Mouse (Mus musculus) gastrocnemius, adult 2 months (tissue): ENCODE data around the gene Abcc2. TPM values are rescaled to one million over a fixed set of nuclear protein-coding genes. Genes with fewer than 3 reads are reported as not detected.

Source experiments
- DNase-seq: peaks from one replicate; pipeline ENCODE4 v3.0.0; 2022
- H3K27ac ChIP-seq: fragments of 200-600 bp; 2 replicates; pipeline ENCODE4 v1.8.1; 2022; ENCODE audit warnings: mild to moderate bottlenecking
- H3K4me3 ChIP-seq: fragments of 200-600 bp; 2 replicates; pipeline ENCODE4 v1.8.1; 2022; ENCODE audit warnings: mild to moderate bottlenecking, moderate library complexity
- CTCF ChIP-seq: fragments of 200-600 bp; IDR thresholded peaks from 2 replicates; pipeline ENCODE4 v1.8.1; 2022; ENCODE audit warnings: antibody characterized with exemption, mild to moderate bottlenecking, moderate library complexity
- intact Hi-C: fragments of 180-260 bp; cut with DNase I; formaldehyde crosslinking; loops from one replicate; pipeline ENCODE4 v1.15.1; 2025
- total RNA-seq, 2 experiments: library from RNA; stranded (reverse); gene quantifications; 2 replicates each; pipeline ENCODE4 v1.2.3; 2021

Abcc2 gene
- total RNA-seq, 2 experiments from 2014 or later, result not detected

DNA sequence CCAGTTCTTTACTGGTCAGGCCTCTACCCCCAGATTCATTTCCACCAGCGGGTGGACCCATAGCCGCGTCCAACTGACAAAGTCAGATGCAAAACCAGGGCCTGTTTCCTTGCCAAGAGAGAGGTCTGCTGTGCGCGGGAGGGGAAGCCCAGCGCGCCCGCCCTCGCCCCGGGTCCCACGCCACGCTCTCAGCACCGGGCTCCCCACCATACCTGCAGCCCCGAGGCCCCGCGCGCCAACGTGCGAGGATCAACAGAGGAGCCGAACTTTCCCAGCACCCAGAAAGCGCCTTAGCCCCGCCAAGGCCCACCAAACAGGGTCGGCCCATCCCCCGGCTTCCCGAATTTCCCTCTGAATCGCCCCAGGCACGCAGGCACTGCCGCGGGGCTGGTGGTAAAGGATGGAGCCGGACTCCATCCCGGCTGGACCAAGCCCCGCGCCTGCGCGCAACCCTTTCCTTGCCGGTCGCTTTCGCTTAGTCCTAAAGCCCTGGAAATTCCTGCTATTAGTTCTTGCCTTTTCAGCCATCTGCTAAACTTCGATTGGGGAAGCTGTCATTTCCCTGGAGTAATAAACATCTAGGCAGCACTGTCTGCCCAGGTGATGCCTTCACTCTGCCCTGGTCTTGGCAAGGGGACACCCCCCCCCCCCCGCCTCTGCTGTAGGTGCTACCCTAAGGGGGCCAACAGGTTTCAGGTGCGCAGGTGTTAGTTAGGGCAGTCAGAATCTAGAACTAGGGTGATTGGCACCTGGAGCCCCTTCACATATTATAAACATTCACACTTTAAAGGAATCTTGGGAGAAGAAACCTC is 97.6 kb downstream of the Abcc2 start:
- peak; percentile 29; the same call in 1 of the 2 replicates for TF ChIP-seq CTCF
- H3K4me3 ChIP-seq, result peak overlapping the region; percentile 87
- intact Hi-C loops, result loop anchor here (1.0 to 2.0 kb wide), 2 partner anchors 13 to 60 kb away; no protein-coding TSS in a partner anchor
- DNase-seq, result peak; percentile 77
- peak overlapping the region; percentile 76 for H3K27ac ChIP-seq

- TF ChIP-seq CTCF, result no peak
- DNase-seq, result no peak
- H3K27ac ChIP-seq, result no peak overlapping the region
- peak overlapping the region; percentile 87 for H3K4me3 ChIP-seq
- intact Hi-C loops, result no loop called here
Observed at GRCm38 (mm10) chr19:43880420-43880819, 98.4 kb downstream of the Abcc2 start.

- no peak overlapping the region for H3K27ac ChIP-seq
- no peak overlapping the region for H3K4me3 ChIP-seq
- no peak for DNase-seq
- intact Hi-C loops, result no loop called here
- TF ChIP-seq CTCF, result peak; percentile 52
Observed at GRCm38 (mm10) chr19:43881615-43882014, 99.6 kb downstream of the Abcc2 start.

DNA sequence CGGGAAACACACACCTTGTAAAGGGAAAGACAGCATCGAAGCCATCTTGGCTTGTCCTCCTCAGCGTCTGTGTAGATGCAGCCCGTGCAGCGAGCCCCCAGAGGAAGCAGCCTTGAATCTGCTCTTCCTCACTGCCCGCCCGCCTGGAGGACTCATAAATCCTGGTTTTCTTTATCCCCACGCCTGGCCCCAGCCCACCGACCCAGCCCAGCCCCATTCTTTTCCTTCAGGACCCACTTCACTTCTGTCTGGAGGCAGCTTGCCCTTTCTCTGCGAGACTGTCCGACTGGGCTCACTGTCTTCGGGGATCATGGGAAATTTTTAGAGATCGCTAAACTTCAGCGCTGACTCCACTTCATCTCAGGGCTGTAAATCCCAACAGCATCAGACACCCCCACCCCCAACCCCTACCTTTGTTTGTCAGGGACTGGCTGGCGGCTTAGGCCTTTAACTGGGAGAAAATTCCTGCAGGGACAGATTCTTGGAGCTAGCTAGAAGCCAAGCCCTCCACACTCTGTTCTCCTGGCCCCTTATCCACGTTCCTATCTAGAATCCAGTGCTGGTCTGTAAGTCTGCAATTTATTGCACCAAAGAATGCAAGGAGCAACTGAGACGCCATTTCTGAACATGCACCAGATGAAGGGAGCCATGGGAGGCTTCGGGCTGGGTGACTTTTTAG is 101.0 kb downstream of the Abcc2 start:
- Histone ChIP-seq H3K27ac (no peak overlapping the region), H3K4me3 (no peak overlapping the region)
- no peak for DNase-seq
- TF ChIP-seq CTCF, result no peak
- intact Hi-C loops, result no loop called here

DNA sequence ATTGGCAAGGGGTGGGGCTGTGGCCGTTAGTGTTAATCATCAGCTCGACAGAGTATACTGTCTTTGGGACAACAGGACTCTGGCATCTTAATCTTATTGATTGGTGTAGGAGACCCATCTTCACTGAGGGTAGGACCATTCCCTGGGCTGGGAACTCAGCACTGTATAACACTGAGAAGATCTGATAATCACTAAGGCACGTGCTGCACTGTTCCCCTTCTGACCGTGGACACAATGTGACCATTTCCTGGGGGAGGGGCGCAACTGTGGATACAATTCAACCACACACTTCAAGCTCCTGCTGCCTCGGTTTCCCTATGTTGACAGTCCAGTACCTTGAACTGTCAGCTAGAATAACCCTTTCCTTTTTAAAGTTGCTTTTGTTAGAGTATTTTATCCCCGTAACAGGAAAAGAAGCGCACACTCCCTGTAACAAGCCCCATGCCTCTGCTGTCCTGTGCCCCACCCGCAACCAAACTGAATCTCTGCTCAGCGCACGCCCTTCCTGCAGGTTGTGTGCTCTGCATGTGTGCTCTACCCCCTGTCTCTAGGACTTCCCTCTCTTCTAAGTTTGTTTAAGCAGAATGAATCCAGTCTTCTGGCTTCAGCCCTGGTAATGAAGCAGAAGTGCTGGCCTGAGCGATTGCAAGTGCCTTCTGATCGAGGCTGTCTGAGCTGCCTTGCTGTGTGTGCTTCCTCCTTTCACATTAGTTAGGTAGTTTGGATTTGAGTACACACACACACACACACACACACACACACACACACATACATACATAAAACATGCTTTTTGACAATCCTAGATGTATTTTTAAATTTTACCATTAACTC is 102.9 kb downstream of the Abcc2 start:
- intact Hi-C loops, result no loop called here
- no peak overlapping the region for H3K4me3 ChIP-seq
- no peak for DNase-seq
- no peak overlapping the region for H3K27ac ChIP-seq
- TF ChIP-seq CTCF, result no peak

DNA sequence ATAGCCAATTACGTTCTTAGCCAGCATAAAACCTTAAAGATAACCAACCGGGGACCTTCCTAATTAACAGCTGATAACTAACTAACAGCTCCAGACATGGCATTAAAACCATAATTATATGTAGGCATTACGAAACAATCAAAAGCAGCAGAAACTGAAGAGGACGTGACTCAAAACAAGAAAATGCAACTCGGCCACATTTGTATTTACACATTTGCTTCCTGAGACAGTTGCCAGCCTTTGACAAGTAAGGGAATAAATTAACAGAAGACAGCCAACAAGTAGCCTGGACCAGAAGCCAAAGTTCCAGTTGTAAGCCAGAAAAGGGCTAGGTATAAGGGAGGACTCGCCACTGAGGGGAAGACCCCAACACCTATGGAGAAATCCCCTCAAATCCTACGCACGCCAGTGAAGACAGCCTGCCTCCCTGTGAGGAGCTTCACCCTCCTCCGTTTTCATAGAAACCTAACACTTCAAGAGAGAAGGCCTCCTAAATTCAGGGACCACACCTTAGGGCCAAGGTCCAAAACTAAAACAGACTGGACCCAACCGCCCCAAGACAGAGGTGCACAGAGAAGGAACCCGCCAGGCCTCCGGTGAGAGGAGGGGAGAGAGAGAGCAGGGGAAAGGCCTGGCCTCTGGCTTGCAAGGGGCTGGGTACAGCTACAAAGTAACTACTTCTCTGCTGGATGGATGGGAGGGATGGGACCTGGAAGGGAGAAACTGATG is 104.5 kb downstream of the Abcc2 start:
- TF ChIP-seq CTCF, result no peak
- no peak overlapping the region for H3K4me3 ChIP-seq
- no peak for DNase-seq
- no peak overlapping the region for H3K27ac ChIP-seq
- intact Hi-C loops, result no loop called here

- intact Hi-C loops, result no loop called here
- Histone ChIP-seq H3K4me3 (no peak overlapping the region), H3K27ac (no peak overlapping the region)
- TF ChIP-seq CTCF, result no peak
- no peak for DNase-seq
Observed at GRCm38 (mm10) chr19:43887242-43887641, 105.2 kb downstream of the Abcc2 start.

DNA sequence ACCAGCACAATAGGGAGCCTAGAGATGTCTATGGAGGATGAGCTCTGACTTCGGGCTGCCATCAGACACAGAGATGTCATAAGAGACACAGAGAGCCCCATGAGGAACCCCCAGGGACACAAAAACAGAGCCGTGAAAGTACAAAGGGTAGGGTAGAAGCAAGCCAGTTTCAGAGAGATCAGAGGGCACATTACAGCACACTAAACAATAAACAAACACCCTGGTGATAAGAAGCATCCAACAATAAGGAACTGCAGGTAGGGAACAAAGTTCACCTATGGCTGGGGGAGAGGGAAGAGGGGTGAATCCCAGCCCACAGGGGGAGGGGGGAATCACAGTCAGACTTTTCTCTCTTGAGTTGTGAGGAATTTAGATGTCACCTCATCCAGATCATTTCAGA is 105.7 kb downstream of the Abcc2 start:
- no peak for TF ChIP-seq CTCF
- Histone ChIP-seq H3K4me3 (no peak overlapping the region), H3K27ac (no peak overlapping the region)
- intact Hi-C loops, result no loop called here
- no peak for DNase-seq

Other genes starting within 250 kb of the Abcc2 start
- gene Nkx2-3, start 169.9 kb upstream of the Abcc2 start, total RNA-seq, result not detected
- 10 to 100 TPM; 21.2 to 28.7 TPM for gene Slc25a28, start 107.3 kb upstream of the Abcc2 start, total RNA-seq
- 1 to 10 TPM; 1.2 to 1.3 TPM for gene Entpd7, start 92.5 kb upstream of the Abcc2 start, total RNA-seq
- gene Cutc, start 29.2 kb upstream of the Abcc2 start, total RNA-seq, result 10 to 100 TPM; 16.5 to 17.6 TPM
- gene Cox15, start 29.2 kb upstream of the Abcc2 start, total RNA-seq, result 10 to 100 TPM; 14.9 to 17.8 TPM
- gene Dnmbp, start 158.0 kb downstream of the Abcc2 start, total RNA-seq, result 10 to 100 TPM in 1 of 2 experiments, 1 to 10 TPM in 1; 9.4 to 11.3 TPM
- gene Cpn1, start 204.4 kb downstream of the Abcc2 start, total RNA-seq, result not detected
- gene Cyp2c23, start 247.0 kb downstream of the Abcc2 start, total RNA-seq, result not detected